In genomic region chr2:33640171-33640721, GRCm38 (mm10) we compare ENCODE assay signal across 9 mouse cellular contexts. TPM values are rescaled to one million over a fixed set of nuclear protein-coding genes. Genes with fewer than 3 reads are reported as not detected.
DNase-seq lines count a peak whose midpoint lies in the region; ATAC-seq and TF ChIP-seq lines count a peak whose summit lies in the region.
"Had no signal": no experiment of that assay in that cellular context is flagged by ENCODE, and none has a peak within 500 bp of the region (broad histone marks: within the 10 kb centered on the region; RNA-seq: fewer than 3 reads in every experiment).

Gene Lmx1b, minus strand, starts transcription at chr2:33640511.

- H3K4me3 ChIP-seq in neural tube, embryonic 11.5 days (ENCODE audit: low read depth, low read length), result peak within 1 kb of the TSS; percentile 50
- peak within 1 kb of the TSS; percentile 45 for H3K4me3 ChIP-seq in forebrain, embryonic 12.5 days (replicated peaks)
- peak within 1 kb of the TSS; percentile 44 for H3K4me3 ChIP-seq in intestine, postnatal 0 days (ENCODE audit: low read depth, low read length)
- peak within 1 kb of the TSS; percentile 50 for H3K4me3 ChIP-seq in neural tube, embryonic 14.5 days (ENCODE audit: low read depth, low read length)

- no peaks in the 10 kb centered on the region for H3K9me3 ChIP-seq in neural tube, embryonic 11.5 days (ENCODE audit: control insufficient read depth, low read length)
- no peaks in the 10 kb centered on the region for H3K9me3 ChIP-seq in forebrain, embryonic 12.5 days
- no peaks in the 10 kb centered on the region for H3K9me3 ChIP-seq in intestine, postnatal 0 days (ENCODE audit: control insufficient read depth)
- H3K9me3 ChIP-seq in neural tube, embryonic 14.5 days (ENCODE audit: control insufficient read depth, low read length), result no peaks in the 10 kb centered on the region

- WGBS in neural tube, embryonic 11.5 days, result 1% methylated on average over 48 of the region's 53 CpGs
- under 1% methylated on average over 53 of the region's 53 CpGs for WGBS in forebrain, embryonic 12.5 days
- 2% methylated on average over 53 of the region's 53 CpGs for WGBS in intestine, postnatal 0 days
- WGBS in neural tube, embryonic 14.5 days, result 2% methylated on average over 43 of the region's 53 CpGs

- ATAC-seq in neural tube, embryonic 11.5 days (ENCODE audit: insufficient read depth, low FRiP score, low TSS enrichment), result no peak
- no peak for ATAC-seq in forebrain, embryonic 12.5 days (ENCODE audit: low FRiP score)
- no peak for ATAC-seq in intestine, postnatal 0 days
- ATAC-seq in neural tube, embryonic 14.5 days (ENCODE audit: low read depth), result no peak
- no peak for ATAC-seq in megakaryocyte-erythroid progenitor cell, adult 5-6 weeks (replicated peaks; ENCODE audit: low FRiP score, low TSS enrichment, poor library complexity, severe bottlenecking)

- H3K36me3 ChIP-seq in neural tube, embryonic 11.5 days (ENCODE audit: control insufficient read depth, insufficient read depth, low read length), result no peaks in the 10 kb centered on the region
- no peaks in the 10 kb centered on the region for H3K36me3 ChIP-seq in forebrain, embryonic 12.5 days (replicated peaks)
- no peaks in the 10 kb centered on the region for H3K36me3 ChIP-seq in intestine, postnatal 0 days (ENCODE audit: control insufficient read depth, insufficient read depth)
- H3K36me3 ChIP-seq in neural tube, embryonic 14.5 days (ENCODE audit: control insufficient read depth, insufficient read depth, low read length), result no peaks in the 10 kb centered on the region

- H3K9ac ChIP-seq in neural tube, embryonic 11.5 days (ENCODE audit: low read length), result peak within 1 kb of the TSS; percentile 49
- peak within 1 kb of the TSS; percentile 38 for H3K9ac ChIP-seq in forebrain, embryonic 12.5 days
- H3K9ac ChIP-seq in intestine, postnatal 0 days (ENCODE audit: low read depth, low read length), result no peak within 1 kb of the TSS
- H3K9ac ChIP-seq in neural tube, embryonic 14.5 days (replicated peaks; ENCODE audit: low read depth, low read length), result peak within 1 kb of the TSS; percentile 80

- no peak for DNase-seq in neural tube, embryonic 11.5 days (ENCODE audit: low spot score)
- no peak for DNase-seq in neural tube, embryonic 10.5 days (ENCODE audit: extremely low spot score, low spot score)
- DNase-seq in frontal cortex, adult 2 months (ENCODE audit: extremely low spot score in 1 of 2, low spot score in 1 of 2), result no peak
- no peak for DNase-seq in thymus, postnatal 0 days (ENCODE audit: low spot score)

- H3K4me1 ChIP-seq in neural tube, embryonic 11.5 days (ENCODE audit: control insufficient read depth, insufficient read depth, low read length), result peaks cover 4% of the 10 kb centered on the region
- H3K4me1 ChIP-seq in forebrain, embryonic 12.5 days, result peaks cover 30% of the 10 kb centered on the region
- H3K4me1 ChIP-seq in intestine, postnatal 0 days (replicated peaks; ENCODE audit: control insufficient read depth, insufficient read depth, low read length), result 0 out of 2 replicates have a peak, but pooled peaks cover 4% of the 10 kb centered on the region
- no peaks in the 10 kb centered on the region for H3K4me1 ChIP-seq in neural tube, embryonic 14.5 days (ENCODE audit: control insufficient read depth, insufficient read depth, low read length)

- peak within 1 kb of the TSS; percentile 53 for H3K4me2 ChIP-seq in neural tube, embryonic 11.5 days (ENCODE audit: low read depth)
- peak within 1 kb of the TSS; percentile 68 for H3K4me2 ChIP-seq in forebrain, embryonic 12.5 days
- H3K4me2 ChIP-seq in intestine, postnatal 0 days (replicated peaks; ENCODE audit: low read depth), result peak within 1 kb of the TSS; percentile 67
- H3K4me2 ChIP-seq in neural tube, embryonic 14.5 days (ENCODE audit: low read depth, low read length), result peak within 1 kb of the TSS; percentile 55

- peaks cover 98% of the 10 kb centered on the region for H3K27me3 ChIP-seq in neural tube, embryonic 11.5 days (ENCODE audit: control insufficient read depth, insufficient read depth, low read length)
- peaks cover 98% of the 10 kb centered on the region for H3K27me3 ChIP-seq in forebrain, embryonic 12.5 days
- H3K27me3 ChIP-seq in intestine, postnatal 0 days (replicated peaks; ENCODE audit: control insufficient read depth, insufficient read depth, low read length), result peaks cover 100% of the 10 kb centered on the region
- peaks cover 37% of the 10 kb centered on the region for H3K27me3 ChIP-seq in neural tube, embryonic 14.5 days (ENCODE audit: control insufficient read depth, insufficient read depth, low read length)

- H3K27ac ChIP-seq in neural tube, embryonic 11.5 days (ENCODE audit: low read depth, low read length), result no peak within 1 kb of the TSS
- H3K27ac ChIP-seq in forebrain, embryonic 12.5 days, result no peak within 1 kb of the TSS
- H3K27ac ChIP-seq in intestine, postnatal 0 days (ENCODE audit: low read depth, low read length), result no peak within 1 kb of the TSS
- peak within 1 kb of the TSS; percentile 89 for H3K27ac ChIP-seq in neural tube, embryonic 14.5 days (ENCODE audit: low read depth, low read length)

- no peak for TF ChIP-seq CTCF in intestine, postnatal 0 days (IDR thresholded peaks at IDR 0.05; ENCODE audit: low read depth)

RNA-seq across cellular contexts. Expression of gene Lmx1b, which starts in this region (rescaled TPM):
- 1.6 and 1.7 TPM in 2 replicates for polyA plus RNA-seq in neural tube, embryonic 11.5 days (2014; fragmentation: Nextera tagmentation; extraction: Ambion mirVana)
- polyA plus RNA-seq in forebrain, embryonic 12.5 days (2016; fragmentation: Nextera tagmentation; extraction: Ambion mirVana), result 0.84 and 0.91 TPM in 2 replicates
- not detected in 2 replicates for polyA plus RNA-seq in intestine, postnatal 0 days (2015; fragmentation: Nextera tagmentation; extraction: Ambion mirVana)
- polyA plus RNA-seq in neural tube, embryonic 14.5 days (2014; fragmentation: Nextera tagmentation; extraction: Ambion mirVana), result 13.1 and 16.3 TPM in 2 replicates
- total RNA-seq in megakaryocyte-erythroid progenitor cell, adult 5-6 weeks (2014; fragmentation: Nextera tagmentation), result not detected in 2 replicates
- total RNA-seq in megakaryocyte-erythroid progenitor cell, adult 5-6 weeks (2017), result not detected in 2 replicates
- polyA plus RNA-seq in frontal cortex, adult 2 months (2012; rRNA removed), result 0.36 and 0.38 TPM in 2 replicates
- polyA plus RNA-seq in thymus, postnatal 0 days (2015; fragmentation: Nextera tagmentation; extraction: Ambion mirVana), result 0.05 TPM in 1 of 2 replicates, not detected in the other
- total RNA-seq: adrenal gland, adult 18-20 months had no signal
